Mouse (Mus musculus) yolk sac, embryonic 10.5 days (tissue): ENCODE data around the gene Gucy2c.

ENCODE experiments used
- DNase-seq: peaks from one replicate; pipeline ENCODE4 v3.0.0-alpha.2; 2017; ENCODE audit warnings: low spot score

The Gucy2c gene

GRCm38 (mm10) chr6:136781377-136781986 is at the start of gene Gucy2c:
Gene Gucy2c, minus strand, starts transcription at chr6:136781765.
- DNase-seq: peak; percentile 34

- no peak for DNase-seq
These were observed 47.1 kb upstream of the Gucy2c start for GRCm38 (mm10) chr6:136828681-136829080.

- DNase-seq: peak; percentile 96
These were observed 46.5 kb upstream of the Gucy2c start, which contains the start of gene Wbp11 for GRCm38 (mm10) chr6:136827881-136828561. Gene Wbp11, minus strand, starts transcription at chr6:136828233.

GRCm38 (mm10) chr6:136827516-136827880 is 45.9 kb upstream of the Gucy2c start, which contains the start of gene BC049715:
Gene BC049715, plus strand, starts transcription at chr6:136827626.
- no peak for DNase-seq

GRCm38 (mm10) chr6:136827116-136827515 is 45.6 kb upstream of the Gucy2c start:
- no peak for DNase-seq

- no peak for DNase-seq
These were observed 43.4 kb upstream of the Gucy2c start for GRCm38 (mm10) chr6:136824987-136825386.

- DNase-seq: no peak
These were observed 39.5 kb upstream of the Gucy2c start for GRCm38 (mm10) chr6:136821086-136821485.

- DNase-seq: no peak
These were observed 38.8 kb upstream of the Gucy2c start for GRCm38 (mm10) chr6:136820381-136820780.

GRCm38 (mm10) chr6:136817549-136817948 is 36.0 kb upstream of the Gucy2c start:
- no peak for DNase-seq

- no peak for DNase-seq
These were observed 35.3 kb upstream of the Gucy2c start for GRCm38 (mm10) chr6:136816826-136817225.

- no peak for DNase-seq
These were observed 33.8 kb upstream of the Gucy2c start for GRCm38 (mm10) chr6:136815381-136815780.

- no peak for DNase-seq
These were observed 31.6 kb upstream of the Gucy2c start for GRCm38 (mm10) chr6:136813117-136813516.

- no peak for DNase-seq
These were observed 29.6 kb upstream of the Gucy2c start for GRCm38 (mm10) chr6:136811196-136811595.

- DNase-seq: no peak
These were observed 28.1 kb upstream of the Gucy2c start for GRCm38 (mm10) chr6:136809673-136810072.

GRCm38 (mm10) chr6:136809077-136809476 is 27.5 kb upstream of the Gucy2c start:
- DNase-seq: peak; percentile 70

- DNase-seq: no peak
These were observed 27.1 kb upstream of the Gucy2c start for GRCm38 (mm10) chr6:136808631-136809046.

GRCm38 (mm10) chr6:136808014-136808417 is 26.5 kb upstream of the Gucy2c start, which contains the start of gene H2afj:
Gene H2afj, plus strand, starts transcription at chr6:136808244.
- peak; percentile 98 for DNase-seq

- peak; percentile 58 for DNase-seq
These were observed 25.9 kb upstream of the Gucy2c start for GRCm38 (mm10) chr6:136807395-136808013.

- DNase-seq: no peak
These were observed 25.3 kb upstream of the Gucy2c start for GRCm38 (mm10) chr6:136806819-136807218.

GRCm38 (mm10) chr6:136805409-136805775 is 23.8 kb upstream of the Gucy2c start:
- no peak for DNase-seq

- DNase-seq: no peak
These were observed 23.3 kb upstream of the Gucy2c start for GRCm38 (mm10) chr6:136804705-136805408.
